Mouse (Mus musculus) brain, embryonic 14.5 days (tissue): ENCODE measurements at regions not wholly inside any gene's neighbourhood (a gene's known extent, or its start where the extent isn't known, plus 50 kb on each side); places are given as distances from the start of the nearest gene placed in this dataset.

Experiments
- DNase-seq: peaks from one replicate; pipeline ENCODE4 v3.0.0-alpha.2; 2011; ENCODE audit warnings: low read depth
- CTCF ChIP-seq: fragments of 200-500 bp; IDR thresholded peaks from 2 replicates; pipeline ENCODE4 v1.5.1; 2012; ENCODE audit warnings: inconsistent platforms, mild to moderate bottlenecking, moderate library complexity, borderline replicate concordance; ENCODE audit not compliant: insufficient read depth, insufficient read length; ENCODE audit errors: extremely low read depth
- POLR2A ChIP-seq: fragments of 200-500 bp; IDR thresholded peaks from 2 replicates; pipeline ENCODE4 v1.6.1; 2012; ENCODE audit warnings: mild to moderate bottlenecking, inconsistent platforms, borderline replicate concordance; ENCODE audit not compliant: poor library complexity, insufficient read depth, insufficient read length, severe bottlenecking; ENCODE audit errors: extremely low read depth

GRCm38 (mm10) chr1:91685789-91686188, 115.5 kb upstream of the Twist2 start:
- TF ChIP-seq POLR2A (no peak), CTCF (no peak)
- DNase-seq: no peak

GRCm38 (mm10) chr1:91691601-91692000, 109.7 kb upstream of the Twist2 start:
- TF ChIP-seq CTCF (no peak), POLR2A (no peak)
- DNase-seq: no peak

- TF ChIP-seq CTCF (no peak), POLR2A (no peak)
- DNase-seq: no peak
Measured at GRCm38 (mm10) chr1:91692709-91693460, 108.4 kb upstream of the Twist2 start.

- no peak for TF ChIP-seq POLR2A
- TF ChIP-seq CTCF: no peak
- no peak for DNase-seq
Measured at GRCm38 (mm10) chr1:91697053-91697452, 104.2 kb upstream of the Twist2 start.

GRCm38 (mm10) chr1:91701475-91701874, 99.8 kb upstream of the Twist2 start:
- TF ChIP-seq CTCF: no peak
- no peak for TF ChIP-seq POLR2A
- peak; percentile 66 for DNase-seq

- TF ChIP-seq POLR2A (no peak), CTCF (no peak)
- DNase-seq: no peak
Measured at GRCm38 (mm10) chr1:91702021-91702420, 99.2 kb upstream of the Twist2 start.

GRCm38 (mm10) chr1:91702737-91703136, 98.5 kb upstream of the Twist2 start:
- no peak for TF ChIP-seq POLR2A
- TF ChIP-seq CTCF: no peak
- DNase-seq: no peak

GRCm38 (mm10) chr1:91705451-91705850, 95.8 kb upstream of the Twist2 start:
- TF ChIP-seq CTCF: no peak
- TF ChIP-seq POLR2A: no peak

GRCm38 (mm10) chr1:91708550-91709243, 92.6 kb upstream of the Twist2 start:
- DNase-seq: peak; percentile 67
- TF ChIP-seq POLR2A (no peak), CTCF (no peak)

More at GRCm38 (mm10) chr1:91705451-91705850, 95.8 kb upstream of the Twist2 start:
- DNase-seq: peak; percentile 18

GRCm38 (mm10) chr1:91709244-91709600, 92.0 kb upstream of the Twist2 start:
- DNase-seq: no peak
- TF ChIP-seq POLR2A: no peak
- TF ChIP-seq CTCF: no peak

- DNase-seq: no peak
Measured at GRCm38 (mm10) chr1:91713131-91713530, 88.1 kb upstream of the Twist2 start.

More at GRCm38 (mm10) chr1:91713131-91713530, 88.1 kb upstream of the Twist2 start:
- TF ChIP-seq POLR2A: no peak
- TF ChIP-seq CTCF: no peak
